Mouse (Mus musculus) urinary bladder, postnatal 4 days (tissue): ENCODE data around the gene Ccnl1.

Experiments used
- DNase-seq, 2 experiments: peaks; one replicate each; pipeline ENCODE4 v3.0.0; 2021 to 2022; ENCODE audit warnings: low spot score in 2 of 2

Ccnl1 gene

DNA sequence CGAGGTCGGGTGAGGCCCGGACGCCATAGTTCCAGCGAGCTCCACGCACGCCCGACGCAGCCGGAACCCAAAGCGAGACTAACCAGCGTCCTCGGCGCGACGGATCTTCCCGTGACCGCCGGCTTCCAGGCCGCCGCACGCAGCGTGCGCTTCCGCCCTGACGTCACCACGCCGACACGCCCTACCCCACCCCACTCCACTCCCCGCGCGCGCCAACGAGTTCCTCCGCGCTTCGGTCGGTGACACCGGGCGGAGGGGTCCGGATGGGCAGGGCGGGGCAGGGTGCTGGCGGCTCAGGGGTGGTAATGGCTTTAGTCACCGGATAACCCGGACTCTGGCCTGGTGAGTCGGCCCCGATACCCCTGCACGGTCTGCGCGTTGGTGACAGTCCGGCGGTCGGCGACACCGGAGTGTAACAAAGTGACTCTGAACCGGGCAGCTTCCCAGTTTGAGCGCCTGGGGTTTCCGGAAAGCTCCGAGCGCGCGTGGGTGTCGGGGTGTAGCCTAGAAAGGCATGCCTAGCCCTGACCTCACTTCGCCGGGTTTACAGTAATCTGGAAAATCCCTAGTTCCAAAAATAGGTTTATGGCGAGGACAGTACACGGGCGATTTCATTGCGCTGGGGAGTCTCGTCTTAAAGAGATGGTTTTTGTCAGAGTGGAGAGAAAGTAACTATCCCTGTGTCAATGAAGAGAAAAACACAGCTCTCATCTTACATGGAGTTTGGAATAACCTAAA is at the start of gene Ccnl1:
Gene Ccnl1, minus strand, starts transcription at position 148 of the 738 bp plus-strand sequence.
- DNase-seq: peak; percentile 95 to 97

DNA sequence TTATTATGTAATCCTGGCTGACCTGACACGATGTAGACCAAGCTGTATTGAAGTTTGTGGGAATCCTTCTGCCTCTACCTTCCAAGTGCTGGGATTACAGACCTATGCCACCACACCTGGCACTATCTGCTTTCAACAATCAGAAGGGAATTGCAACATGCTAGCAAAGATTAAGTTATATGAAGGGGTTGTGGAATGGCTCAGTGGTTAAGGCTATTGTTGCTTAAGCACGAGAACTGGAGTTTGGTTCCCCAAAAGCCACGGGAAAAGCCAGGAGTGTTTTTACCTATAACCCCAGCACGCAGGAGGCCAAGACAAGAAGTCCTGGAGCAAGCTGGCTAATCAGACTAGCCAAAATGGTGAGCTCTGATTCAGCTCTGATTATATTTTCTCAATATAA is 46.9 kb upstream of the Ccnl1 start:
- DNase-seq: no peak

- DNase-seq: no peak
Observed at GRCm38 (mm10) chr3:66004220-66004951, 46.3 kb upstream of the Ccnl1 start.

DNA sequence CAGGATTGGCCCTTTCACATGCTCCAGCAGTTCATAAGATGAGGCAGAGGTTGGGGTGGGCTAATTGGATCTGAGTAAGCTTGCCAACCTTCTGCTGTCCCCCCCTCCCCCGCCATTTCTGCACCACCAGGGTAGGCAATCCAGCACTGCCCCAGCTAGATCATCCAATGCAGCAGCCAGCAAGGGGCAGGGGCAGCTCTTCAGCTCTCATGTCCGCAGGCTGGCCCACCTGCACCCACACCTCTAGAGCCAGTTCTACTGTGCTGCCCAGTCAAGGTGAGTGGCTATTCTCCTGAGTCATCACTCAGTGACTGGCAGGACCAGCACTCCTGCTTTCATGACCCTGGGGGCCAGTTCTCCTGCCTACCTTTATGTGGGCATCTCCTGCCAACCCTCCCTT is 42.4 kb upstream of the Ccnl1 start:
- no peak for DNase-seq

DNA sequence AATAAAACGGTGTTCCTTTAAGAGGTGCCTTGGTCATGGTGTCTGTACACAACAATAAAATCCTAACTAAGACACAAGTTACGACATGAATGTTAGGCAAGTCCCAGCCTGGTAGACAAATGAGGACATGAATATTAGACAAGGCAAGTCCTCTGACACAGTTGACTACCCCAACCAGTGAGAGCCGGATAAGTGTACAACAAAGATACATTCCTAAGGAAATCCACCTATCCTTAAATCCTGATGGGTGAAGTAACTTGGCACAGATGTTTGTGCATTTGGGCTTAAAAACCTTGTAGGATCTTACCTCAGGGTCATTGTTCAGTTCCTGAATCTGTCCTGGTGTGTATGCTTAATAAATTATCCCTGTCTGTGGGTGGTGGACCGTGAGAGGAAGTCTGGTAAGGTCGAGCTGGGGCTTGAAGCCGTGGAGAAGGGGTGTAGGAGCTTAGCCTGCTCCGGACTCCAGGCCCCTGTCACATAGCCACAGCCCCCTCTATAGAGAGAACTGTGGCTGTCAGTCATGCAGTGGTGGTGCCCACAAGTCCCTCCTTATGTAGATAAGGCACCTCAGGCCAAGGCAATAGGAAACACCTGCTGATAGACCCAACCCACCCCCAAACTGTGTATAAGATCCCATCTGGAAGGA is 39.4 kb upstream of the Ccnl1 start:
- no peak for DNase-seq

- no peak for DNase-seq
Observed at GRCm38 (mm10) chr3:65992395-65993340, 34.6 kb upstream of the Ccnl1 start.

- no peak for DNase-seq
Observed at GRCm38 (mm10) chr3:65990957-65991646, 33.1 kb upstream of the Ccnl1 start.

DNA sequence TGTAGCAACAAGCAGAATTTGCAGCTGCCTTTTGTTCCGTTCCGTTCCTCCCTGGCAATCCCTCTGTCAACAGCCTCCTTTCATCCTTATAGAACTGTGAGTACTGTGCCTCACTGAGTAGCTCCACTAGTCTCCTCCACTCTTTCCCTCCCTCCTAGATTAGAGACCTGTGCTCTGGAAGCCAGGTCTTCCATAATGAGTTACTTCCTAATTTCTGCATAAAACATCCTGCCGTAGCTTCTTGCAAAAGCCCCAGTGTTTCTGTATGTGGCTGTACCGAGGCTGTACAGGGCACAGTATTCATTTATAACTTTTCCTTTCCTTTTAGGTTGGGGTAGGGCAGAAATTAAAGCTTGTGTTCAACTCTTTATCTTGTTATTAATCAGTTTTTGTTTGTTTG is 32.5 kb upstream of the Ccnl1 start:
- no peak for DNase-seq

- no peak for DNase-seq
Observed at GRCm38 (mm10) chr3:65988711-65989495, 30.9 kb upstream of the Ccnl1 start.

DNA sequence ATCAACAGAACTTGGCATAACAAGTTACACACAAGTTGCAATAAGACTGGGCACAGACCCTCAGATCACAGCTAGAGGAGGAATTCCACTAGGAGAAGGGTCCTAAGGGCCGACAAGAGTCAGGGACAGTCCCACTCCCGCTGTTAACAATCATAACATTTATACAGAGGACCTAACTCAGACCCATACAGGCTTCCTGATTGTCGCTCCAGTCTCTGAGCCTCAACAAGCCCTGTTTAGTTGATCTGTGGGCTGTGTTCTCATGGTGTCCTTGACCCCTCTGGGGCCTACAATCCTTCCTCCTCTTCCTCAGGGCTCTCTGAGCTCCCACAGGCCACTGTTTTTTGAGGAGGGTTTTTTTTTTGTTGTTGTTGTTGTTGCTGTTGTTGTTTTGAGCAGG is 18.2 kb upstream of the Ccnl1 start:
- no peak for DNase-seq

DNA sequence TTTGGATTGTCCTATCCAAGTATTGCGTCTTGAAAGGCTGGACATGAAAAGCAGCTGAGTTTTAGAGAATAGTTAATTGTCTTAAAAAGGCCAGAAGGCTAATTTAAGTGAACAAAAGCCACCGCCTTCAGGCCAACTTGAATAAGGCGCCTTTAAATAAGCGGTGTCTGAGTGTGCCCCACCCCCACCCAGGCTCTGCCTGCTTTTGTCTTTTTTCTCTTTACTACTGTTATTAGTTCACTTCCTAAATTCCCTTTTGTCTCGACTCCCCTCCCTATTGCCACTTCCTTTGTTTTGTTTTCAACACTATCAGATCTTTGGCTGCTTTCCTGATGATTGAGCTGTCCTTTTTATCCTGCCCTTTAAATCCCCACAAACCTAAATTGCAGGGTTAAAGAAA is 17.3 kb upstream of the Ccnl1 start:
- DNase-seq: no peak

GRCm38 (mm10) chr3:65974232-65975058 is 16.4 kb upstream of the Ccnl1 start:
- peak; percentile 97 to 99 for DNase-seq

DNA sequence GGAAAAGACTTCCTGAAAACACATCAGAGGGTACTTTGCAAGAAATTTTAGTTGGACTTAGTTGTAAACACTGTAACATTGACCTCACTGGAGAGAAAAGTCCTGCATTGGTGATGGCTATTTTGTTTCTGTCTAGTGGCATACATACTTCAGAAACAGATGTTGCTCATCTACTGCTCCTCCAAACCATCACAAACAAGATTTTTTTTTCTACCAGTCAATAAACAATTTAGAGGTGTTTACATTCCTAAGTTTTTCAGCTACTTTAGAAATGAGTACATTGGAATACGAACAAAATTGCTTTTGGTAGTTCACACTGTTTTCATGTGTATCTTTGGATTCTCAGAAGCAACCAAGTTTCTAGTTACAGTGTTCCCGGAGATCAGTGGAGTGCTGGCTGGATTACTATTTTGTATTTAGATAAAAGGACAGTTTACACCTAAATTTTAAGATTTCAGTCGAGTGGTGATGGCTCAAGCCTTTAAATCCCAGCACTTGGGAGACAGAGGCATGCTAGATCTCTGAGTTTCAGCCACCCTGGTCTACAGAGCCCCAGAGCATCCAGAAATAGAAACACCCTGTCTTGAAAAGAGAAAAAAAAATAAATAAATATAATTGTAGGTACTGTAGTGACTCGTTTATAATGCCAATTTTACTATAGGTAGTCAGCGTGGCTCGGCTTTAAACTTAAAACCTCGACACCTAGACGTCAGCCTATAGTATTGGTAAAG is 15.6 kb upstream of the Ccnl1 start:
- no peak for DNase-seq

DNA sequence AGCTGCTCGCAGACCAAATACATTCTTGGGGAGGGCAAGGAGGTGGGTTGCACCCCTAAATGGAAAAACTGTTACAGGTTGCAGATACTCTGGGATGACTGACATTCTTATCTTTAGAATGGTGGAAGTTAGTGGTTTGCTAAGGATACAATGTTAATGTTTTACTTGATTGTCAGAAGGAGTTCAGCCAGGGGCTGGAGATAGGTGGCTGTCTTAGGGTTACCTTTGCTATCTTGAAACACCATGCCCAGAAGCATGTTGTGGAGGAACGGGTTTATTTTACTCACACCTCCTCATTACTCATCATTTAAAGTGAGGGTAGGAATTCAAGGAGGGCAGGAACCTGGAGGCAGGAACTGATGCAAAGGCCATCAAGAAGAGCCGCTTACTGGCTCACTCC is 11.1 kb upstream of the Ccnl1 start:
- DNase-seq: no peak

- no peak for DNase-seq
Observed at GRCm38 (mm10) chr3:65966360-65966759, 8.3 kb upstream of the Ccnl1 start.

GRCm38 (mm10) chr3:65962270-65962930 is 4.4 kb upstream of the Ccnl1 start:
- no peak for DNase-seq

- DNase-seq: no peak
Observed at GRCm38 (mm10) chr3:65960291-65960945, 2.4 kb upstream of the Ccnl1 start.
